Mouse (Mus musculus): ENCODE data around the gene Clec1b. TPM values are rescaled to one million over a fixed set of nuclear protein-coding genes. Genes with fewer than 3 reads are reported as not detected.

Gene Clec1b
- polyA plus RNA-seq, 1 experiment: 2.4 TPM

DNA sequence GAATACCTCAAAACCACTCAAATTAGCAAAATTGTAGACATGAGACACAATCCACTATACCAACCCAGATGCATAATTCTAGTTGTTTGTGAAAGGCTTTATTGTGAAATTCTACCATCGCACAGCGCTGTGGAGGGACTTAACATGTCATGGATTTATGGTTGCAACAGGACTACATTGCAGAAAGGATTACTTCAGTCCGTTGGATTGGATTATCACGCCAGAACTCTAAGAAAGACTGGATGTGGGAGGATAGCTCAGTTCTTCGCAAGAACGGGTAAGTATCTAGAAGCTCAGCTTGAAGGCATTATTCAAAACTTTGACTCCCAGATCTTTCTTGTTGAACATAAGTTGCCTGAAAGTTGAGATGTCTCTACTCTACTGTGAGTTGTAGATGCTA, 6.3 kb downstream of the Clec1b start:
- TF ChIP-seq CTCF (IDR thresholded peaks at IDR 0.05; ENCODE audit: low read depth, low read length) (no peak), POLR2A (IDR thresholded peaks at IDR 0.05; ENCODE audit: borderline replicate concordance, low read depth, low read length) (no peak)
- Histone ChIP-seq H3K4me3 (ENCODE audit: insufficient read depth, low read length) (no peak overlapping the region), H3K4me1 (ENCODE audit: control insufficient read depth, insufficient read depth, low read length) (peaks cover 35% of the 10 kb centered on the region), H3K27ac (ENCODE audit: insufficient read depth, low read depth, low read length) (no peak overlapping the region)

DNA sequence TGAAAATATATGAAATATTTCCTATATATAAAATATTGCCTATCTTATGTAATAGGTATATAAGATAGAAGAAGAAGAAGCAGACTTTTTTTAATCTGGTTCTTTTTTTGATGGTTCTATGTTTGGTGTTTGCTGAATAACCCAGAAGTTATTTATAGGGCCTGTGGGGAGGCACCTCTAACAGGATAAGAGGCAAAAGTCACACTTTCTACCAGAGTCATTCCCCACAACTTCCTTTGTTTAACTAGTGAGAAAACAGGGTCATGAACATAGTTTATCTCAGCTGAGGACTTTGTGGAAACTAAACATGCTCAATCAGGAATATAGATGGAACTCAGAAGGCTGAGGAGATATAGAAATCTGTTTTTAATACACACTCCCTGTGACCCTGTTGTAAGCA, 8.9 kb downstream of the Clec1b start:
- Histone ChIP-seq H3K27ac (ENCODE audit: insufficient read depth, low read depth, low read length) (peak overlapping the region; percentile 93), H3K4me3 (ENCODE audit: insufficient read depth, low read length) (no peak overlapping the region), H3K4me1 (ENCODE audit: control insufficient read depth, insufficient read depth, low read length) (peaks cover 23% of the 10 kb centered on the region)
- TF ChIP-seq CTCF (IDR thresholded peaks at IDR 0.05; ENCODE audit: low read depth, low read length) (no peak), POLR2A (IDR thresholded peaks at IDR 0.05; ENCODE audit: borderline replicate concordance, low read depth, low read length) (no peak)

DNA sequence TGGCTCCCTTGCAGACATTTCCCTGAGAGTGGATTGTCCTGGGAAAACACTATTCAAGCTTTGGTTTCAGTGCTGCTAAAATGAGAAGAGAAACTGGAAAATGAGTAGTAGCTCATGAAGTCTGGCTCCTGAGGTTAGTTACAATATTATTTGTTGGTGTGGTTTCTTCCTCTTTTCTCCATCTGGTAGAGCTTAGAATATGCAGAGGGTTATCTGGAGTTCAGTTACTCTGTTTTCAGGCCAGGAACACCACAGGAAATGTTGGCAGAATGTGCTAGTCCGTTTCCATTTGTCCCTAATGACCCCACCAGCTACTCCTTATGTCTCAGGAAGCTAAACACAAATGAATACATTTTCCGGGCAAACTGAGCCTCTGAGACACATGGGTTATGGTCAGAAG, 10.2 kb downstream of the Clec1b start:
- no peak for TF ChIP-seq CTCF (IDR thresholded peaks at IDR 0.05; ENCODE audit: low read depth, low read length)
- no peak for TF ChIP-seq POLR2A (IDR thresholded peaks at IDR 0.05; ENCODE audit: borderline replicate concordance, low read depth, low read length)
- peaks cover 16% of the 10 kb centered on the region for H3K4me1 ChIP-seq (ENCODE audit: control insufficient read depth, insufficient read depth, low read length)
- H3K27ac ChIP-seq (ENCODE audit: insufficient read depth, low read depth, low read length): peak overlapping the region; percentile 93

GRCm38 (mm10) chr6:129408562-129408961, 11.5 kb downstream of the Clec1b start, which contains the start of gene Clec9a:
Clec9a (plus strand) TSS chr6:129408862.
- H3K27ac ChIP-seq (ENCODE audit: insufficient read depth, low read depth, low read length): peak within 1 kb of the TSS; percentile 84
- H3K4me1 ChIP-seq (ENCODE audit: control insufficient read depth, insufficient read depth, low read length): peaks cover 11% of the 10 kb centered on the region
- no peak for TF ChIP-seq POLR2A (IDR thresholded peaks at IDR 0.05; ENCODE audit: borderline replicate concordance, low read depth, low read length)
- no peak for TF ChIP-seq CTCF (IDR thresholded peaks at IDR 0.05; ENCODE audit: low read depth, low read length)
- H3K4me3 ChIP-seq (ENCODE audit: insufficient read depth, low read length): no peak within 1 kb of the TSS

More for the DNA sequence above, 10.2 kb downstream of the Clec1b start:
- no peak overlapping the region for H3K4me3 ChIP-seq (ENCODE audit: insufficient read depth, low read length)

DNA sequence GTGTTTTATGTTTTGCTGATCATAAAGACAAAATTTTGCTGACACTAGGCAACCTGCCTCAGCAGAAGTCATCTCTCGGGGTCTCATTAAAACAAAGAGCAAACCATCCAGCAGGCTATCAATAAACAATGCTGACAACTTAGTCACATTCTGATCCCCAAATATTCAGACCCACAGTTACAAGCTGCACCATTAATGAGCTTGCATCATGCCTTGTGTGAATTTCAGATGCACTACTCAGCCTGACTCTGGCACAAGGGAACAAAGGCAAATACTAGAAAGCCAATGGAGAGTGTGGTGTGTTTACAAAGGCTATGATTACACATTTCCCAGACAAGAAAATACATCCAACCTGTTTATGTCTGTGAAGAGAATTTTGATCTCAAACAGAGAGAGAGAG, 17.1 kb downstream of the Clec1b start:
- Histone ChIP-seq H3K4me3 (ENCODE audit: insufficient read depth, low read length) (no peak overlapping the region), H3K27ac (ENCODE audit: insufficient read depth, low read depth, low read length) (no peak overlapping the region), H3K4me1 (ENCODE audit: control insufficient read depth, insufficient read depth, low read length) (peaks cover 6% of the 10 kb centered on the region)
- TF ChIP-seq POLR2A (IDR thresholded peaks at IDR 0.05; ENCODE audit: borderline replicate concordance, low read depth, low read length): no peak
- no peak for TF ChIP-seq CTCF (IDR thresholded peaks at IDR 0.05; ENCODE audit: low read depth, low read length)

- no peak for TF ChIP-seq CTCF (IDR thresholded peaks at IDR 0.05; ENCODE audit: low read depth, low read length)
- TF ChIP-seq POLR2A (IDR thresholded peaks at IDR 0.05; ENCODE audit: borderline replicate concordance, low read depth, low read length): no peak
- H3K4me3 ChIP-seq (ENCODE audit: insufficient read depth, low read length): no peak overlapping the region
- peaks cover 31% of the 10 kb centered on the region for H3K4me1 ChIP-seq (ENCODE audit: control insufficient read depth, insufficient read depth, low read length)
- H3K27ac ChIP-seq (ENCODE audit: insufficient read depth, low read depth, low read length): no peak overlapping the region
Measured at GRCm38 (mm10) chr6:129422311-129422710, 25.2 kb downstream of the Clec1b start.

DNA sequence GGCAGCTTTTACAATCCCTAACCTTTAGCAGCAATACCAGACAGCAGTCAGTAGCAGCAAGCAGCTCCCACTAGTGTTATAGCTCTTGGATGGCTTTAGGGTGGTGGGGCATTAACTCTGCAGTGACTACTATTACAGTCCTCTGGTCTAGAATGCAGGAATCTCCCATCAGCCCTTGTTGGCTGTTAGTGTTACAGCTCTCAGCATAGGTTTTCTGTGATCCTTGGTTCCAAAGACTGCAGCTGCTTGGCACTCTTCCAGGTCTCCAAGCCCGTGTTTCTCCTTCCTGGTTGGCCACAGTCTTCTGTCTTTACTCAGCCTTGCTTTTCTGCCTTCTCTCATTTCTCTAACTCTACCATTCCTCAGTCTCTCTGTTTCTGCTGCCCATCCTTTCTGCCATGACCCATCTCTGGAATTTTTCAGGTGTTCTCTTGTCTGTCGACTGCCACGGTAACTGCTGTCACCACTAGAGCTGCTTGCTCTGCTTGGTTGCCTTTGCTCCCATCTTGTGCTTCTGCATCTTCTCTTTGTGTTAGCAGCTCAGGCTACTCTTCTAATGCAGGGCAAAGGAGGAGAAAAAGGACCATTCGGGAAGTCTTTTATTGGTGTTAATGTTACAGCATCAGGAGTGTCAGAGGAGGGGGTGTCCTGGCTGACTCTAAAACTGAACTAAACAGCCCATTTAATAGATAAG, 26.1 kb downstream of the Clec1b start:
- TF ChIP-seq CTCF (IDR thresholded peaks at IDR 0.05; ENCODE audit: low read depth, low read length): no peak
- TF ChIP-seq POLR2A (IDR thresholded peaks at IDR 0.05; ENCODE audit: borderline replicate concordance, low read depth, low read length): no peak
- Histone ChIP-seq H3K4me1 (ENCODE audit: control insufficient read depth, insufficient read depth, low read length) (peaks cover 29% of the 10 kb centered on the region), H3K27ac (ENCODE audit: insufficient read depth, low read depth, low read length) (no peak overlapping the region), H3K4me3 (ENCODE audit: insufficient read depth, low read length) (no peak overlapping the region)

- no peak overlapping the region for H3K4me3 ChIP-seq (ENCODE audit: insufficient read depth, low read length)
- TF ChIP-seq POLR2A (IDR thresholded peaks at IDR 0.05; ENCODE audit: borderline replicate concordance, low read depth, low read length) (no peak), CTCF (IDR thresholded peaks at IDR 0.05; ENCODE audit: low read depth, low read length) (peak; percentile 55; the same call in 1 of the 2 replicates)
- H3K27ac ChIP-seq (ENCODE audit: insufficient read depth, low read depth, low read length): no peak overlapping the region
- H3K4me1 ChIP-seq (ENCODE audit: control insufficient read depth, insufficient read depth, low read length): peaks cover 29% of the 10 kb centered on the region
Measured at GRCm38 (mm10) chr6:129423734-129424072, 26.6 kb downstream of the Clec1b start.

GRCm38 (mm10) chr6:129425217-129425616, 28.1 kb downstream of the Clec1b start:
- no peak overlapping the region for H3K4me3 ChIP-seq (ENCODE audit: insufficient read depth, low read length)

GRCm38 (mm10) chr6:129425812-129426211, 28.7 kb downstream of the Clec1b start:
- Histone ChIP-seq H3K27ac (ENCODE audit: insufficient read depth, low read depth, low read length) (no peak overlapping the region), H3K4me1 (ENCODE audit: control insufficient read depth, insufficient read depth, low read length) (peaks cover 19% of the 10 kb centered on the region), H3K4me3 (ENCODE audit: insufficient read depth, low read length) (no peak overlapping the region)
- no peak for TF ChIP-seq POLR2A (IDR thresholded peaks at IDR 0.05; ENCODE audit: borderline replicate concordance, low read depth, low read length)
- TF ChIP-seq CTCF (IDR thresholded peaks at IDR 0.05; ENCODE audit: low read depth, low read length): no peak

More at GRCm38 (mm10) chr6:129425217-129425616, 28.1 kb downstream of the Clec1b start:
- Histone ChIP-seq H3K27ac (ENCODE audit: insufficient read depth, low read depth, low read length) (no peak overlapping the region), H3K4me1 (ENCODE audit: control insufficient read depth, insufficient read depth, low read length) (peaks cover 19% of the 10 kb centered on the region)
- no peak for TF ChIP-seq POLR2A (IDR thresholded peaks at IDR 0.05; ENCODE audit: borderline replicate concordance, low read depth, low read length)
- no peak for TF ChIP-seq CTCF (IDR thresholded peaks at IDR 0.05; ENCODE audit: low read depth, low read length)
